Mouse (Mus musculus) MEL (cell line): Measurements from ENCODE around the gene Gdap1l1.
A peak's percentile ranks its signal among the peaks of the same experiment; 100 is the strongest.

Source experiments
- CHD2 ChIP-seq: IDR thresholded peaks from 2 replicates; pipeline ENCODE4 v1.6.1; 2011; ENCODE audit warnings: low read length, improper control_type of control experiment
- CTCF ChIP-seq, 3 experiments: IDR thresholded peaks in 2 of 3; conservative IDR thresholded peaks in 1 of 3; 2 replicates each; pipeline ENCODE4 v1.5.1; 2011 to 2012; ENCODE audit warnings: low read length in 3 of 3, low read depth in 2 of 3, mild to moderate bottlenecking in 2 of 3, improper control_type of control experiment in 1 of 3, inconsistent platforms in 1 of 3, mixed read lengths in 1 of 3, moderate library complexity in 1 of 3; ENCODE audit not compliant: control insufficient read depth in 1 of 3, insufficient read depth in 1 of 3, poor library complexity in 1 of 3, severe bottlenecking in 1 of 3
- MEF2A ChIP-seq: IDR thresholded peaks from 2 replicates; pipeline ENCODE4 v1.6.1; 2014; ENCODE audit warnings: low read depth, mild to moderate bottlenecking, inconsistent platforms, low read length, improper control_type of control experiment; ENCODE audit not compliant: poor library complexity, insufficient replicate concordance, severe bottlenecking; ENCODE audit errors: extremely low read depth
- POLR2A ChIP-seq, 2 experiments: IDR thresholded peaks; 2 replicates each; pipeline ENCODE4 v1.6.1; 2011 to 2012; ENCODE audit warnings: low read length in 2 of 2, mild to moderate bottlenecking in 2 of 2, control low read depth in 1 of 2, improper control_type of control experiment in 1 of 2, low read depth in 1 of 2, moderate library complexity in 1 of 2; ENCODE audit not compliant: control insufficient read depth in 1 of 2, insufficient read depth in 1 of 2, poor library complexity in 1 of 2
- UBTF ChIP-seq: IDR thresholded peaks from 2 replicates; pipeline ENCODE4 v1.6.1; 2012; ENCODE audit warnings: low read depth, mild to moderate bottlenecking, inconsistent platforms, low read length, improper control_type of control experiment, moderate library complexity, borderline replicate concordance; ENCODE audit not compliant: insufficient read depth
- ZC3H11A ChIP-seq: IDR thresholded peaks from 2 replicates; pipeline ENCODE4 v1.6.1; 2012; ENCODE audit warnings: low read depth, mild to moderate bottlenecking, inconsistent platforms, low read length, improper control_type of control experiment
- ZMIZ1 ChIP-seq: IDR thresholded peaks from 2 replicates; pipeline ENCODE4 v1.6.1; 2012; ENCODE audit warnings: low read depth, mild to moderate bottlenecking, inconsistent platforms, low read length, improper control_type of control experiment, moderate library complexity

GRCm38 (mm10) chr2:163422895-163423660 lies 15.2 kb upstream of the Gdap1l1 start:
- TF ChIP-seq MEF2A: no peak
- TF ChIP-seq CTCF (IDR thresholded peaks at IDR 0.05 in 2 of 3, conservative IDR thresholded peaks at IDR 0.05 in 1 of 3; ENCODE audit: control insufficient read depth in 1 of 3, insufficient read depth in 1 of 3, low read depth in 2 of 3, low read length in 3 of 3, poor library complexity in 1 of 3, severe bottlenecking in 1 of 3): peak in 1 of 3 experiments; percentile 0; a peak in 1 of 6 replicates
- no peak for TF ChIP-seq POLR2A (IDR thresholded peaks at IDR 0.05; ENCODE audit: control insufficient read depth in 1 of 2, insufficient read depth in 1 of 2, low read depth in 1 of 2, low read length in 2 of 2, poor library complexity in 1 of 2)
- TF ChIP-seq ZMIZ1: no peak
- no peak for TF ChIP-seq ZC3H11A
- no peak for TF ChIP-seq UBTF
- TF ChIP-seq CHD2: no peak
